Mouse (Mus musculus) layer of hippocampus, adult 8-10 months (tissue): ENCODE data around the gene Sag. TPM values are rescaled to one million over a fixed set of nuclear protein-coding genes. Genes with fewer than 3 reads are reported as not detected.

Source experiments
- DNase-seq, 2 experiments: peaks; one replicate each; pipeline ENCODE4 v3.0.0; 2022; ENCODE audit warnings: low spot score in 2 of 2
- total RNA-seq, 4 experiments: library from RNA; stranded (reverse); gene quantifications; 2 replicates each; pipeline ENCODE4 v1.2.4; 2022

The Sag gene
- total RNA-seq, 4 experiments from 2014 or later: 1.9 to 4.0 (median 2.6) TPM

DNA sequence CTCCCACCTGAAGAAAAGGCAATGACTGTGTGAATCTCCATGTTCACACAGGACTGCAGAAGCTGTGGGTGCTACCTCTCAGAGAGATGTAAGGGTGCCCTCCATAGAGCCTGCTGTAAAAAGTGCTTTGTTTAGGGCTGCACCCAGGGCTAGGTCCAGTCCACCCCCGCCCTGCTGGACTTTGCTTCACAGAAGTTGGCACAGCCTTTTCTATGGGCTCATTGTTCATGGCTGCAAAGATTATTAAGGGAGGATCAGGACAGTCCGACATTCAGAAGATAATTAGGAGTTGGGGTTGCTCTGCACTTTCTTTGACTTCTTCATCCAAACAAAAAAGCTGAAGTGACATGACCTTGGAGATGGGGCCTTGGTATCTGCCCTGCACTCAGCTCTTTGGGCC lies 89.0 kb downstream of the Sag start:
- DNase-seq: no peak

GRCm38 (mm10) chr1:87893414-87893813 lies 89.9 kb downstream of the Sag start:
- no peak for DNase-seq

Other genes starting within 250 kb of the Sag start
- gene Ngef, start 229.8 kb upstream of the Sag start, total RNA-seq: 100 to 1,000 TPM in 2 of 4 experiments, 10 to 100 TPM in 2; 96.0 to 116 (median 105) TPM
- gene Inpp5d, start 183.4 kb upstream of the Sag start, total RNA-seq: 10 to 100 TPM; 12.3 to 64.3 (median 33.4) TPM
- gene Atg16l1, start 47.8 kb upstream of the Sag start, total RNA-seq: 10 to 100 TPM; 62.3 to 87.6 (median 69.5) TPM
- gene Dgkd, start 49.6 kb downstream of the Sag start, total RNA-seq: 100 to 1,000 TPM; 102 to 113 (median 110) TPM
- gene Usp40, start 204.9 kb downstream of the Sag start, total RNA-seq: 10 to 100 TPM; 23.6 to 33.7 (median 25.8) TPM